Mouse (Mus musculus) adrenal gland, adult 8-10 months (tissue): ENCODE results near the gene Tmem184c. TPM values are rescaled to one million over a fixed set of nuclear protein-coding genes. Genes with fewer than 3 reads are reported as not detected.
A peak's percentile ranks its signal among the peaks of the same experiment; 100 is the strongest.

ENCODE experiments used
- DNase-seq: peaks from one replicate; pipeline ENCODE4 v3.0.0; 2022
- total RNA-seq, 4 experiments: library from RNA; stranded (reverse); gene quantifications; 2 replicates each; pipeline ENCODE4 v1.2.4; 2022

The Tmem184c gene
- total RNA-seq, result 10 to 100 TPM; 37.3 to 45.0 (median 40.0) TPM

GRCm38 (mm10) chr8:77610374-77610969 is at the start of gene Tmem184c:
Gene Tmem184c, minus strand, starts transcription at chr8:77610698.
- peak; percentile 98 for DNase-seq

GRCm38 (mm10) chr8:77659534-77660080 is 49.1 kb upstream of the Tmem184c start:
- DNase-seq, result no peak

DNA sequence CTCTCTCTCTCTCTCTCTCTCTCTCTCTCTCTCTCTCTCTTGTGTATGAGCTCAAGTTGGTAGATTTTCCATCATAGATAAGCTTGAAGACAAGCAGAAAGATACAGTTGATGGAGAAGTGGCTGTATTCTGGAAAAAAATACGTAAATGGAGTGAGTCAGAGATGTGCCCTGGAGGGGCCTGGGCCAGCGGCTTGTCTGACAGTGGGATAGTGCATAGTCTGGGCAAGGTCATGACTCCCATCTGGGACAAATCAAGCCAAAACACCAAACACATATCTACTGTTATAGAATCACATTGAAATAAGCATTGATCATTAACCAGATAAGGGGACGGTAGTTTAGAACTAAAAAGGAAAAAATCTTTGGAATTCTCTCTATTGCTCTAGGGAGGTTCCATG is 47.9 kb upstream of the Tmem184c start:
- no peak for DNase-seq

GRCm38 (mm10) chr8:77650646-77651190 is 40.2 kb upstream of the Tmem184c start:
- DNase-seq, result no peak

DNA sequence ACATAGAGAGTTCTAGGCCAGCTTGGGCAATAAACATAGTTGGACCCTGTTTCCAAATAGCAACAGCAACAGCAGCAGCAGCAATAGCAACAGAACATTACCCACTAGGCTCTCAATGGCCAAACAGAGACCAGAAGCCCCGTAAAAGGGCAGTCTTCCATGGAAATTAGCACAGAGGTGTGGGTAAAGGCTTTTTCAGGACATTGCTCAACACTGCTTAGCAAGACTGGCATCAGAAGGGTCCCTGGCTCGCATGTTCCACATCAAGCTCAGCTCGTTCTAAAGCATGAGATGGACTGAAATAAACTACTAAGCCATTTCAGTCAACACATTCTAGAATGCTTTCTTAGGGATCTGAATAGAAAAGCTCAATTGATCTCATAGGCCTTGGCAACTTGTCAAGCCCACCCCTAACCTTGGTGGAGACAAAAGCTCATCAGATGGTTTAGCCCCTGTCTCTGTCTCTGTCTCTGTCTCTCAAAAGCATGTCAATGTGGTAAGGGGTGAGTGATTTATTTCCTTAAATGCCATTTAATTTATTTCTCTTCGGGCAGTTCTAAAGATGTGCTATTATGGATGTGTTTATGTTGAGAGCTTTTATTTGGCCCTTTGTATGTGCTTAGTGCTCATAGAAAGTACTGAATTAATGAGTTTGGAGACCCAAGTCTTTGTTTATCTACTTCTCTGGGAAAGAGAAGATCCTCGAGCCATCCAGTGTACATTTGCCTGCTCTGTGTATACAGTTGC is 29.8 kb upstream of the Tmem184c start:
- DNase-seq, result no peak

- no peak for DNase-seq
Measured at GRCm38 (mm10) chr8:77637593-77637992, 27.1 kb upstream of the Tmem184c start.

DNA sequence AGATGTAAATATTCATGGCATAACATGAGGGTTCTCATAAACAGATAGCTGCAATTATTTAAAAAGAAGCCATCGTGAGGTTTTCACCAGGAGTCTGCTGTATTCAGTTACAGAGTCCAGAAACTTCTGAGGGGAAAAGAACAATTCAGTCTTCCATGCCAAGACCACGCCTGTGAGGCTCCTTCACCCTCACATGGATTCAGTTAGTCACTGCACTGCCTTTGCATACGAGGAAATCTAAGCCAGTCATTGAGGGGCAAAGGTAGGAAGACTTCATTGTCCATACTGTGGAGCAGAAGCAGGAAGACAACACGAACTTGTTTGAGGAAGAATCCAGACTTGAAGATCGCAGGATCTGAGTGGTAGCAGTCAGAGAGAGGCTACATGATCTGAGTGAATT is 23.5 kb upstream of the Tmem184c start:
- no peak for DNase-seq

DNA sequence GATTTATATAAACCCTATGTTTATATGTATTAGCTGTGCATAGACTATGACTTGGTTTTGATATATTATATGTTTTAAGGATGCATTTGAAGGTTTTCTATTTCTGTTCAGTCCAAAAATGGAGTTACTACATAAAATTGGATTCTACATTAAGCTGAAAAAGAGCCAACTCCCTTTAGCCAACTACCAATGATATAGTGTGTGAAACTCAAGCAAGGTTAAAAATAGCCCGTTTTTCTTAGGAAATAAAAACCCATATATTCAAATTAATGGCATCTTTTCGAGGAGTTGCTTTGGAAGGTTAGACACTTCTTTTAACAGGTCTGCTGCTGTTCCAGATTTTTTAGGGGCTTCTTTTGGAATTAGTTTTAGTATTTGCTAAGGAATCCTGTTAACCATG is 22.7 kb upstream of the Tmem184c start:
- DNase-seq, result no peak

GRCm38 (mm10) chr8:77630691-77631090 is 20.2 kb upstream of the Tmem184c start:
- DNase-seq, result no peak

DNA sequence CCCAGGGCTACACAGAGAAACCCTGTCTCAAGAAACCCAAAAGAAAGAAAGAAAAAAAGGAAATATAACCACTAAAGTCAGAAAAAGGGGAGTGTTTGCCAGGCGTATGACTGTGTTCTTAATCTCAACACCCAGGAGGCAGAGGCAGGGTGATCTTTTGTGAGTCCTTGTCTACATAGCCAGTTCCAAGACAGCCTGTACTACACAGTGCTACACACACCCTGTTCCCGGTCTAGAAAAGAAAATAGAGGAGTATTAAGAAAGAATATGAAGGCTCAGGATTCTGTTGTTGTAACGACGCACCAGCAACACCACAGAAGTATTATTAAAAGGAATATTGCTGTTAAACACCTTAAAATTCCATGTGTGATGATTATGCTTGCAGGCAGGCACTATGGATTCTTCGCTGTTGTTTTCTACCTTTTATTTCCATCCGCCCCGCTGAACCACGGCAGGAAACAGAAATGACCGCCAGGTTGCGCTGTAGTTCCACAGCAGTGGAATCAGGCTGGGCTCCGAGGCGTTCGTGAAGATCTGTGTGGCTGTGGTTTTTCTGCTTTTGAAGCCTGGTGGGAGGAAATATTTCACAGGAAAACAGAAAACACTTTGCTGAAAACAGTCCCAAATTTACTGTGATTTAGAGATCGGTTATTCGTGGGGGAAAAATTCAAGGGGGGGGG is 19.5 kb upstream of the Tmem184c start:
- DNase-seq, result peak; percentile 42

- no peak for DNase-seq
Measured at GRCm38 (mm10) chr8:77623677-77624209, 13.2 kb upstream of the Tmem184c start.

DNA sequence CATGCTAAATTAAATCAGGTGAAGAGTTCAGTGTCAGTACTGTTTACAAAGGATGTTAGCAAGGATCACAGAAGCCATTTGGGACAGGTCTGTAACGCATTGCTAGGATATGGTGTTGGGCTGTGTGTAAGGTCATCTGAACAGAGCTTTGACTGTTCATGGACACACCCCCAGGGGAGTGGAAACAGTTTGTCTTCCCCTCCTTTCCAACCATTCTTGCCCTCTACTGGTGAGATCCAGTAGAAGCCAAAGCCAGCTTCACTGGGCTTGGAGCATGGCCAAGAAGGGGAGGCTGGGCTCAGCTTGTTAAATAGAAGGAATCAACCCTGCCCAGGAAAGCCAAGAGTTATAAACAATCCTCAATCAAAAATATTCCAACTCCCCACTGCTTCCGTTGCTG is 7.4 kb upstream of the Tmem184c start:
- peak; percentile 28 for DNase-seq

GRCm38 (mm10) chr8:77609621-77610020 is 877 bp downstream of the Tmem184c start:
- no peak for DNase-seq

- DNase-seq, result no peak
Measured at GRCm38 (mm10) chr8:77584174-77584573, 26.3 kb downstream of the Tmem184c start.

DNA sequence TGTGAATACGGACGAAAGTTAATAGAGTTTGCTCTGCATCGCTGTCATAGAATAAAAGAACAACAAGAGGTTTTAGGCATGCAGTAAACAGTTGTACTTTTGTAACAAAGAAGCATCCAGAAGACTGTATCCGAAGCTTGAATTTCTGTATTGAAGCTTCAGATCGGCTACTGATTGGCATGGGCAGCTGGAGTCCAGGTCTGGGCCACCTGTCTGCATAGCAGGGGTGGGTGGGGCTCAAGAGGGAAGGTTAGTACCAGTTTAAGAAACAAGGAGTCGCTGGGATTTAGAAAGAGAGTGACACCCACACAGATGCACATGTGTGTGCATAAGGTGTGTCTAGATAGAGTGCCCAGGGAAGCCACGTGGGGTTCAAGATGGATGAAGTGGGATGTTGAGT is 32.8 kb downstream of the Tmem184c start:
- DNase-seq, result no peak

GRCm38 (mm10) chr8:77574229-77574628 is 36.3 kb downstream of the Tmem184c start:
- no peak for DNase-seq

DNA sequence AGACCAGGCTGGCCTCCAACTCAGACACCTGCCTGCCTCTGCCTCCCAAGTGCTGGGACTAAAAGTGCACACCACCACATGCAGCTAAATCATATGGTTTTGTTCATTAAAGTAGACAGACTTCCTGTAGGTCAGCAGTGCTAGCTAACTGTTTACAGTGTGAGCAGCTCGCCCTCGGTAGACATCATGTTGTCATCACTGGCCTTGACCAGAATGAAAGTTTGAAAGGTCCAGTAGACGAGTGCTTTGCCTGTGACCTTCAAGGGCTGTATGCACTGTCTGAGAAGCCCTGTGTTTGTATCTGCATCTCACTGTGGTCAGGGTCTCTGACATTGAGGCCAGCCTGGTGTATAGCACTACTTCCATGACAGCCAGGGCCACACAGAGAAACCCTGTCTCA is 49.1 kb downstream of the Tmem184c start:
- peak; percentile 25 for DNase-seq

DNA sequence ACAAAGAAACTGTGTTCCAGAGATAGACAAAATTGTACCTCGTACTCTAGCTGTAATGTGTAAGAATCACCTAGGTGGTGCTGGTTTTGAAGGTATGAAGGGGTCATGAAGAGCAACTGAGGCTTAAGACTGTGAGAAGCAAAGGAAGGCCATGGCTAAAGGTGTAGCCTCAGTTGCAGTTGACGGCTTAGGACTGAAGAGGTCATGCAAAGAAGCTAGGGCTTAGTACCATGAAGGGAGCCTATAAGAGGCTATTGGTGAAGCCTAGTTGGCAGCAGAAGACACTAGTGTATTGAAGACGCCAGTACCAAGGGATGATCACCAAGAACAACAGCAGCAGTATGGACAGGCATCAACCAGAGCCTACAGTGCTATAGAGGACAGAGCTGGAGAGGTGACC is 58.0 kb downstream of the Tmem184c start:
- no peak for DNase-seq

GRCm38 (mm10) chr8:77549881-77550580 is 60.5 kb downstream of the Tmem184c start:
- DNase-seq, result peak; percentile 31

DNA sequence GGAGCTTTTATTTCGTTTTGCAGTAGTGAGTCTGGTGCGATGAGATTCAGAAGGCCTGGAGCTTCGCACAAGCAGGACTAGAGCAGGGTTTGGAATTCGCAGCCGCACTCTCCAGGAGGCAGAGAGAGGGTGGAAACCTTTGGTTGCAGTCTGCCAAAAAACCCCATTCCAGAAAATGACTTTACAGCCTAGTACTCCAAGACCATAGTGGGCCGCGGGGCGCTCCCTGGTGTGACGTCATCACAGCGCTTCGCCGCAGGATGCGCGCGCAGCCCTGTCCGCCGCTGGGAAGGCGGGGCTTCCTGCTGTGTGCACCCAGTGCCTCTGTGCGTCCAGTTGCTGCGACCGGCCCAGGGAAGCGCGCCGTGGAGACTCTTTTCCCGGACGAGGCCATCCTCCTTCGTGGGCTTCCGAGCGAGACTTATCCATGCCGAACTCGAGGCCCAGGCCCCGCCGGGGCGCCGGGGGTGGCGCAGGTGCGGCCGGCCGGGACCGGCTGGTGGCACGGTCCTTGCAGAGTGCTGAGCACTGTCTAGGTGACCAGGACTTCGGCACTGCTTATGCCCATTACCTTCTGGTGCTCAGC is 61.3 kb downstream of the Tmem184c start, which contains the start of gene Prmt9:
TSS of gene Prmt9 (plus strand) at position 277 of the 586 bp plus-strand sequence.
- DNase-seq, result peak; percentile 90
